Mouse (Mus musculus) adrenal gland, adult 18-20 months (tissue): ENCODE data around the gene Ercc8. TPM values are rescaled to one million over a fixed set of nuclear protein-coding genes. Genes with fewer than 3 reads are reported as not detected.

Experiments
- DNase-seq, 2 experiments: peaks; one replicate each; pipeline ENCODE4 v3.0.0; 2021 to 2022; ENCODE audit warnings: low spot score in 2 of 2
- total RNA-seq, 2 experiments: library from RNA; stranded (reverse); gene quantifications; 1 replicate in 1 of 2; 2 replicates in 1 of 2; pipeline ENCODE4 v1.2.3; 2021

Ercc8 gene
- total RNA-seq, 2 experiments from 2014 or later = 7.5 to 8.8 TPM

DNA sequence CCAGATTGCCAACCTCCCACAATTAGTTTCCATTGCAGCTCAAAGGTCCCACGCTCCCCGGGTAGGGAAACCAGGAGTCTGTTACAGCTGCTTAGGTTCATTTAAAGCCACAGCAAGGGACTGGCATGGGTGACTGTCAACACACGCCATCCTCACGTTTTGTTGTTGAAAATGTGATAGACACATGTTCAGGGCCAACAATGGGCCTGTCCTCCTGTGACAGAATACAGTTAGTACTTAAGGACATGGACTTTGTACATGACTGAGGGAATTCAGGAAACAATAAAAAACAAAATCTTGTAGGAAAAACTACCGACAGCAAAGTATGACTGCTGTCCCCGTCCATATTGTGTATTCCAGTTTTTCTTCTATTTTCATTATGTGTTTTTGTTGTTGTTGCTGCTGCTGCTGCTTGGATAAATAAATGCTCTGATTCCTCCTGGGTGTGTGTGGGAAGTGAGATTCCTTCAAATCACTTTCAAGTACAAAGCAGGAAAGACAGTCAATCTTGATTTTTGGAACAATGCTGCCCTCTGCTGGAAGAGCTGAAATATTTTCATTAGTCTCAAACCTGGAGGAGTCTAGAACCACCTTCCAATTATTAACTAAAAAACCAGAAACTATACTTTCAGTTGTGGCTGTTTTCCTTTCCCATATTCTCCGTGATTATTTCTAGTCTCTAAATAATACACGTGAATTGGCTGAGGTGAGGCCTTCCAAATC is 5.7 kb upstream of the Ercc8 start:
- DNase-seq = peak; percentile 63 to 65

GRCm38 (mm10) chr13:108157156-108157555 is 1.4 kb upstream of the Ercc8 start:
- DNase-seq = no peak

GRCm38 (mm10) chr13:108157732-108158464 is 633 bp upstream of the Ercc8 start:
- no peak for DNase-seq

DNA sequence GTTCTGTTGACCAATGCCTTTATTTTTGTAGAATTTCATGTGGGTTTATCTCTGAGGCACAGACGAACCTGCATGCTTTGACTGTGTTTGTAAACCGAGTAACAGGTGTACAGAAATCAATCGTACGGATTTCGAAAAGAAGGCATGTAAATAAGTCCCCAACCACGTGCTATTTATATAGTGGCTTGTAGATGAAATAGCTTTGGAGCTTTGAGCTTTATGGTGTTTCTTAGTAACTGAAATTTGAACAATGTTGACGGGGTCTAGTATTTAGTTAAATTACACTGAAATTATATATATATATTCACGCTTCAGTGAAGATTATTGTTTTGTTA is 677 bp downstream of the Ercc8 start:
- no peak for DNase-seq

- DNase-seq = no peak
Observed at GRCm38 (mm10) chr13:108159963-108160362, 1.4 kb downstream of the Ercc8 start.

DNA sequence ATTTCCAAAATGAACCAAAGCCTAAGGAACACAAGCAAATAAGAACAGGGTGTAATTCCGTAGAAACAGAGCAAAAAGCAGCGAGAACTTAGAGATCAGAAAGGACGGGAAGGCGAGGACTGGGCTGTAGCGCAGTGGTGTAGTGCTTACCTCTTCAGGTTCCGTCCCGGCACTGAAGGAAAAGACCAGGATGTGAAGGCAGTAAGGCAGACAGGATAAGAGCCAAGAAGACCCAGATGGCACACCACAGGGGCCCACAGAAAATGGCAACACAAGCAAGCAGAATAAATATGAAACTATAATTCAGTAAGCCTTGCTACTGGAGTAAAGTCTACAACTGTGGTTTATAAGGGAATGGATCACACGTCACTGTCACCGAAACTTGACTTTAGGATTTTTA is 5.4 kb downstream of the Ercc8 start:
- DNase-seq = no peak

- DNase-seq = no peak
Observed at GRCm38 (mm10) chr13:108164621-108165020, 6.1 kb downstream of the Ercc8 start.

GRCm38 (mm10) chr13:108170002-108170401 is 11.5 kb downstream of the Ercc8 start:
- no peak for DNase-seq

DNA sequence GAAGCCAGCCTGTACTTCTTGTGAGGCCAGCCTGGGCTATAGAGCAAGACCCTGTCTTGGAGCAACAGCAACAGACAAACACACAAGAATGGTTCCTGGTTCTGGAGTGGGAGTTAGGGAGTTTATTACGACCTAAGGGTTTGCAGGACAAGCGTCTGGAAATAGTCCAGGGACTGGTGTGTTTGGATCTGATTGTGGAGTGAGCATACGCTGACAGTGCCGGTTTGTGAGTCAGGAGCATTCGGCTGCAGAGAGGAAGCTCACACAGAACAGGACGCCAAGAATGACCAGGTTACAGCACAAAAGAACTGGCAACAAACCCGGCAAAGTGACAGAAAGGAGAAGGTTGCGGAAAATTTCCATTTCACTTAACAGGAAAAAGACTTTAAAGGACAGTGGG is 12.0 kb downstream of the Ercc8 start:
- DNase-seq = no peak

GRCm38 (mm10) chr13:108179618-108180017 is 21.1 kb downstream of the Ercc8 start:
- DNase-seq = no peak

- no peak for DNase-seq
Observed at GRCm38 (mm10) chr13:108180821-108181220, 22.3 kb downstream of the Ercc8 start.

GRCm38 (mm10) chr13:108184743-108185255 is 26.3 kb downstream of the Ercc8 start:
- DNase-seq = no peak

GRCm38 (mm10) chr13:108185530-108185929 is 27.0 kb downstream of the Ercc8 start:
- no peak for DNase-seq

DNA sequence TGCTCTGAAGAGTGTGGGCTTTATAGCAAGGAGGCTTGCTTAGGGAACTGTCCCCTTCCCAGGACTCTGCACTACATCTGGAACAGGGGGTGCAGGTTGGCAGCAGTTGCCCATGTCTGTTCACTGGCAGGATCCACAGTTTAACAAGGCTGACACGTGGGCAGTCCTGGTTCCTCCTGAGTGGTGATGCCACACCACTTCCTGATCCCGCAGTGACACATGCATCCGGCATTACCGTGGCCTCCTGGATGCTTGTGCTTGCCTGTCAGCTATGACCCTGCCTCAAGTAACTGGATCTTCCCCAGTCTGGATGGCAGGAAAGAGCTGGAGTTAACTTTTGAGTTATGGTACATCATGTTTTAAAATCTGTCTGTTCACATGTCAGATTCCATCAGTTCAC is 29.5 kb downstream of the Ercc8 start:
- no peak for DNase-seq

DNA sequence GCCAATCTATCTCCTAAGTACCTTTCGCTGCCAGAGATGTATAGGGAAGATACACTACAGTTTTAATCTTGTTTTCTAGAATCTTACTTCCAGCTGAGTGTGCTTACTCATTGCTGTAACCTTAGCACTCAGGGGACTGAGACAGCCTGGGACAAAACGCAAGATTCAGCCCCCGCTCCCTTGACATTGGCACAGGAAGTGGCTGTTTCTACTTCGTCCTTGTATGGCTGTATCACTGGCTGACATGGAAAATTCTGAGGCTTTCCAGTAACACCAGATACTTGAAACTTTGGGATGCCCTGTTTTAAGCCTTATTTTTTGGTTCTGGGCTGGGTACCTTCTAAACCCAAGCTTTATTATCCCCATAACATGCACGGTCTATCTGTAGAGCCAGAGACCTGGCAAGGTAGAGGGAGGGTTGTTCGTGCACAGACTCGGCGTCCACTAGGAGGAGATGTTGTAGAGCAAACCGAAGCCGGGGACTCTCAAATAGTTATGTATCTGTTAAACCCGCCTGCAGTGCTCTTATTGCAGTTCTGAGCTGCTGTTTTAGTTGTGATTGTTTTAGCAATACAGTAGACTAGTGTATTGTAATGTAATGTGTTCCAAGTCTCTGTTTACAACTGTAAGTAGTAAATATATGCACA is 32.7 kb downstream of the Ercc8 start:
- peak; percentile 23 to 24 for DNase-seq

GRCm38 (mm10) chr13:108195474-108195873 is 36.9 kb downstream of the Ercc8 start:
- no peak for DNase-seq

GRCm38 (mm10) chr13:108204857-108205256 is 46.3 kb downstream of the Ercc8 start:
- DNase-seq = no peak

GRCm38 (mm10) chr13:108207447-108207846 is 48.9 kb downstream of the Ercc8 start:
- no peak for DNase-seq

GRCm38 (mm10) chr13:108208090-108208489 is 49.6 kb downstream of the Ercc8 start:
- no peak for DNase-seq

DNA sequence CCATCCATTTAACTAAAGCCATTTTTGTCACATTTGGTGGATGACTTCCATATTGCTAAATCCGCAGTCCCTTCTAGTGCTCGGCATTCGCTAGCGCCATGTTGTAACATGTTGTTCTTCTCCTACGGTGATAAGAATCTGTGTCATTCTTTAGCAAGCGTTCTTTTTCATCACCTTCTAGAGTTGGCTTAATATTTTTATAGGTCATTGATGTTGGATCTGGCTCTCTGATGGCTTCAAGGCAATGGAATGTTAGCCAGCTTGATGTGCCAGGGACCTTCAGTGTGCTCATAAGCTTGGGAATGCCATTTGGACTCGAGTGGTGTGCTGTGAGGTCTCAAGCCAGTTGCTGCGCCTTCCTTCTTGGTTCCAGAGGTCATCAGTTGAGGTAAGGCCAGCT is 52.4 kb downstream of the Ercc8 start:
- no peak for DNase-seq

DNA sequence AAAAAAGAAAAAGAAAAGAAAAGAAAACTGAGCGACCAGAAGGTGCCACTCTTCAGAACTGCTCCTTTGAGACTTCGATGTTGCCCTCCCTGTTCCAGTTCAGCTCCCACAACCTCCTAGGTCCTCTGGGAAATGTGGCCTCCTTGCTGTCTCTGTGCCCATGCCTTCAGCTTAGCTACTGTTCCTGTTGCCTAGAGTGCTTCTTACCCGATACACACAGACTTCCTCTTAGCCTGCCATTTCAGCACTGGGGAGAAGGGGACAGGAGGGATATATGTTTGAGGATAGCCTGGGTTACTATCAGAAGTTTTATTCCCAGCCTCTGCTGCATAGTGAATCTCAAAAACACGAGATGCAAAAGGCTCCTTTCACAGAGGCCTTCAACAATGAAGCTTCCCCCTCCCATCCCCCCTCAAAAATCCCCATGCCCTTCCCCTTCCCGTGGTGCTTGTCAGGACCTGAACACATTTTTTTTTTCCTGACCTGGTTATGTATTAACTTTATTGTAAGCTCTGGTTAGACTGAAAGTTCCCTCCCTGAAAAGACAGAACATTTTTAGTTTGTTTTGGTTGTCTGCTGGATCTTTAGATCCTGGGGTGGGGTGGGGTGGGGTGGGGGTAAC is 54.0 kb downstream of the Ercc8 start:
- DNase-seq = no peak

DNA sequence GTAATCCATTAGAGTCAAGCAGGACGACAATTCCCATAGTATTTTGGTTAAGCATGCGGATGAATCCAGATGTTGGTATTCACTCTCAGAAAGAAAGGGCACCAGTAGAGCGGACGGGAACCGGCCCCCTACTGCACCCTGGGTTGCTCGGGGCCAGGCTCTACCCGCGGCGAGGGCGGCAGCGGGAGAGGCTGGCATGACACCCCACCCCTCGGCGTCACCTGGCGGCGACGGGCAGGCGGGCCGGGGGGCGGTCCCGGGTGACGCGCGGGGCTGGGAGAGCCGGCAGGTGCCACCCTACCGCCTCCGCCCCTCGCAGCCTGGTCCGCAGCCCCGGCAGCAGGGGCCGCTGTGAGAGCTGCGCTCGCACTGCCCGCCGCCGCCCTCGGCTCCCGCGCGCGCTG is 55.6 kb downstream of the Ercc8 start, which contains the start of gene Elovl7:
Gene Elovl7, plus strand, starts transcription at position 324 of the 404 bp plus-strand sequence.
- DNase-seq = peak; percentile 57 to 69
